Mouse (Mus musculus) neural tube, embryonic 11.5 days (tissue): ENCODE results near the gene Tcap. TPM values are rescaled to one million over a fixed set of nuclear protein-coding genes. Genes with fewer than 3 reads are reported as not detected.

Experiments used
- ATAC-seq: fragments of 200-750 bp; cut with Nextera tagmentation; 2 replicates; pipeline ENCODE4 v1.8.0; 2017; ENCODE audit warnings: moderate number of reproducible peaks, mild to moderate bottlenecking, moderate TSS enrichment, moderate library complexity; ENCODE audit not compliant: insufficient read depth, low FRiP score, low TSS enrichment
- DNase-seq: peaks from one replicate; pipeline ENCODE4 v3.0.0-alpha.2; 2015; ENCODE audit warnings: low spot score
- H3K27ac ChIP-seq: fragments of 300-500 bp; sonication (generic); 2 replicates; pipeline ENCODE4 v1.5.1; 2014; ENCODE audit warnings: low read depth, mild to moderate bottlenecking, low read length
- H3K27me3 ChIP-seq: fragments of 300-500 bp; sonication (generic); 2 replicates; pipeline ENCODE4 v1.6.1; 2014; ENCODE audit warnings: mild to moderate bottlenecking, low read length, mixed read lengths; ENCODE audit not compliant: control insufficient read depth, insufficient read depth
- H3K36me3 ChIP-seq: fragments of 300-500 bp; sonication (generic); 2 replicates; pipeline ENCODE4 v1.6.1; 2014; ENCODE audit warnings: mild to moderate bottlenecking, low read length, moderate library complexity, mixed read lengths; ENCODE audit not compliant: control insufficient read depth, insufficient read depth
- H3K4me1 ChIP-seq: fragments of 300-500 bp; sonication (generic); 2 replicates; pipeline ENCODE4 v1.6.1; 2014; ENCODE audit warnings: low read length, mixed read lengths; ENCODE audit not compliant: control insufficient read depth, insufficient read depth
- H3K4me2 ChIP-seq: fragments of 300-500 bp; sonication (generic); 2 replicates; pipeline ENCODE4 v1.6.1; 2014; ENCODE audit warnings: low read depth, mild to moderate bottlenecking, moderate library complexity
- H3K4me3 ChIP-seq: fragments of 300-500 bp; sonication (generic); 2 replicates; pipeline ENCODE4 v1.5.1; 2014; ENCODE audit warnings: low read depth, low read length
- H3K9ac ChIP-seq: fragments of 300-500 bp; sonication (generic); 2 replicates; pipeline ENCODE4 v1.6.1; 2014; ENCODE audit warnings: mild to moderate bottlenecking, low read length
- H3K9me3 ChIP-seq: fragments of 300-500 bp; sonication (generic); 2 replicates; pipeline ENCODE4 v1.6.1; 2016; ENCODE audit warnings: low read length; ENCODE audit not compliant: control insufficient read depth
- WGBS: fragments of 180-500 bp; shearing (Covaris S2); extraction: QIAGEN DNeasy Blood & Tissue Kit; methylation state at CpG from one replicate; pipeline ENCODE4 v1.1.7; 2014; 5-methylcytosine and 5-hydroxymethylcytosine counted together
- polyA plus RNA-seq: library from polyadenylated mRNA; unstranded; fragments of >200 nt; fragmentation: Nextera tagmentation; extraction: Ambion mirVana; gene quantifications from 2 replicates; pipeline ENCODE4 v1.2.1, GENCODE M21; 2014

The Tcap gene
- polyA plus RNA-seq, 1 experiment from 2014 or later, result 3.1 TPM

GRCm38 (mm10) chr11:98341174-98341573 lies 42.4 kb upstream of the Tcap start:
- ATAC-seq (no peak), DNase-seq (no peak)
- Histone ChIP-seq H3K27me3 (peaks cover 85% of the 10 kb centered on the region), H3K27ac (no peak overlapping the region), H3K9me3 (no peaks in the 10 kb centered on the region), H3K36me3 (no peaks in the 10 kb centered on the region), H3K4me3 (no peak overlapping the region), H3K4me2 (no peak overlapping the region), H3K4me1 (peaks cover 13% of the 10 kb centered on the region), H3K9ac (no peak overlapping the region)
- 51% methylated on average over 4 of the region's 4 CpGs for WGBS

DNA sequence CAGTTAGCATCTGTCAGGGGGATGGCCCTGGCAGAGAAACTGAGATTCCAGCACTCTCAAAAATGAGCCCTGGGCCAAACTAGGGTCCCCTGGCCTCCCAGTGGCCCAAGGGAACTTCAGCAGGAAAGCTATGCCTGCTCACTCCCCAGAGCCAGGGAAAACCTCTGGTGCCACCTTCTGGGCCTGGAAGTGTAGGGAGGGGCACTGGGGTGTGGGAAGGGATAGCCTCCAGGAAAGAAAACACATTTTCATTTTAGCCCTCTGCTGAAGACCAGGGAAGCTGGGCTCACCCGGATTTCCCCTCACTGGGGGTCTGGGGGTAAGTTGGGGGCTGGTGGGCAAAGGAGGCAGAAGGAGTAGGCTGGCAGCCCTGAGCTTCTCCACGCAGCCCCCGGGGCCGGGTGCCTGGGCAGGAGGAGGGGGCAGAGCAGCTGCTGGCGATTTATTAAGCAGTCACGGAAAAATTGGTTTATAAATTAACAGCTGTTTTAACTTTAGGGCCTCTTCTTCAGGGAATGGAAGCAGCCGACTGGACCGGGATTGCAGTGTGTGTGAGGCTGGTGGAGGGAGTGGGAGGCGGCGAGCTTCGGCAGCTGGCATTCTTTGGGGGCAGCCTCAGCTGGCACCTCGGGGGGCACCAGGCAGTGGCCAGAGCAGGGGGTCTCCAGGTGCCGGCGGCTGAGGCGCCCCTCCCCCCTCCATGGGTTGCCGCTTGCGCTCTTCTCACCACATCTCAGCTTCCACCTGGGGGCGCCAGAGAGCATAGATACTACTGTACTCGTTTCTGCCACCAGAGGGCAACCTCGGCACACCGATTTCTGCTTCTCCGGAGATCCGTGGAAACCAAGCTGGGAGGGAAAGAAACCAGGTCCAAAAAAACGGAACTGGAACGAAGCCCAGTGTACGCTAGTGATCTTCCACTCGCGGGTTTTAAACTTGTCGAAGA lies 41.3 kb upstream of the Tcap start:
- 2% methylated on average over 28 of the region's 29 CpGs for WGBS
- peak; percentile 91 for DNase-seq
- Histone ChIP-seq H3K4me3 (0 out of 2 replicates have a peak overlapping the region, but pooled peaks have one; percentile 8), H3K9ac (no peak overlapping the region), H3K4me1 (peaks cover 13% of the 10 kb centered on the region), H3K9me3 (no peaks in the 10 kb centered on the region), H3K36me3 (no peaks in the 10 kb centered on the region), H3K4me2 (peak overlapping the region; percentile 35), H3K27me3 (peaks cover 85% of the 10 kb centered on the region), H3K27ac (no peak overlapping the region)
- ATAC-seq, result peak; percentile 22; the same call in 1 of the 2 replicates

GRCm38 (mm10) chr11:98345253-98345652 lies 38.4 kb upstream of the Tcap start:
- peaks cover 6% of the 10 kb centered on the region; the same call in 1 of the 2 replicates for H3K4me1 ChIP-seq
- 2% methylated on average over 14 of the region's 14 CpGs for WGBS
- H3K9me3 ChIP-seq, result no peaks in the 10 kb centered on the region
- peak; percentile 84 for DNase-seq
- H3K4me2 ChIP-seq, result no peak overlapping the region
- H3K27me3 ChIP-seq, result peaks cover 84% of the 10 kb centered on the region
- ATAC-seq, result no peak
- no peak overlapping the region for H3K27ac ChIP-seq
- no peak overlapping the region for H3K4me3 ChIP-seq
- H3K9ac ChIP-seq, result no peak overlapping the region
- H3K36me3 ChIP-seq, result no peaks in the 10 kb centered on the region

GRCm38 (mm10) chr11:98346168-98346567 lies 37.4 kb upstream of the Tcap start:
- Histone ChIP-seq H3K27ac (no peak overlapping the region), H3K4me3 (no peak overlapping the region), H3K9me3 (no peaks in the 10 kb centered on the region), H3K27me3 (peaks cover 86% of the 10 kb centered on the region), H3K9ac (no peak overlapping the region), H3K4me1 (peaks cover 6% of the 10 kb centered on the region; the same call in 1 of the 2 replicates), H3K4me2 (no peak overlapping the region), H3K36me3 (no peaks in the 10 kb centered on the region)
- DNase-seq, result no peak
- no peak for ATAC-seq
- WGBS, result 8% methylated on average over 9 of the region's 9 CpGs

- 4% methylated on average over 7 of the region's 12 CpGs for WGBS
These were observed 36.1 kb upstream of the Tcap start for GRCm38 (mm10) chr11:98347385-98348082.

GRCm38 (mm10) chr11:98348083-98348961 lies 35.3 kb upstream of the Tcap start, which contains the start of gene Ppp1r1b:
Gene Ppp1r1b, plus strand, starts transcription at chr11:98348404.
- Histone ChIP-seq H3K27me3 (peaks cover 83% of the 10 kb centered on the region), H3K9ac (peak within 1 kb of the TSS; percentile 5; the same call in 1 of the 2 replicates), H3K36me3 (no peaks in the 10 kb centered on the region), H3K27ac (no peak within 1 kb of the TSS), H3K4me2 (peak within 1 kb of the TSS; percentile 49), H3K4me1 (peaks cover 3% of the 10 kb centered on the region; the same call in 1 of the 2 replicates), H3K9me3 (no peaks in the 10 kb centered on the region), H3K4me3 (peak within 1 kb of the TSS; percentile 35)
- DNase-seq (no peak), ATAC-seq (no peak)
- WGBS, result under 1% methylated on average over 55 of the region's 55 CpGs

More at GRCm38 (mm10) chr11:98347385-98348082, 36.1 kb upstream of the Tcap start:
- Histone ChIP-seq H3K27me3 (peaks cover 86% of the 10 kb centered on the region), H3K4me2 (no peak overlapping the region), H3K9ac (no peak overlapping the region), H3K4me1 (peaks cover 3% of the 10 kb centered on the region; the same call in 1 of the 2 replicates), H3K36me3 (no peaks in the 10 kb centered on the region), H3K4me3 (no peak overlapping the region), H3K27ac (no peak overlapping the region), H3K9me3 (no peaks in the 10 kb centered on the region)
- no peak for DNase-seq
- no peak for ATAC-seq

GRCm38 (mm10) chr11:98349308-98349707 lies 34.3 kb upstream of the Tcap start:
- Histone ChIP-seq H3K27ac (no peak overlapping the region), H3K9me3 (no peaks in the 10 kb centered on the region), H3K4me3 (peak overlapping the region; percentile 35; the same call in 1 of the 2 replicates), H3K4me2 (no peak overlapping the region), H3K27me3 (peaks cover 86% of the 10 kb centered on the region), H3K9ac (no peak overlapping the region), H3K4me1 (peaks cover 3% of the 10 kb centered on the region; the same call in 1 of the 2 replicates), H3K36me3 (no peaks in the 10 kb centered on the region)
- WGBS, result under 1% methylated on average over 9 of the region's 9 CpGs
- DNase-seq (no peak), ATAC-seq (no peak)
